Mouse (Mus musculus) C2C12 (cell line): ENCODE results near the gene Smpd3. TPM values are rescaled to one million over a fixed set of nuclear protein-coding genes. Genes with fewer than 3 reads are reported as not detected.

Experiments
- H3K27me3 ChIP-seq: one replicate; pipeline ENCODE4 v1.6.1; 2011; ENCODE audit not compliant: control insufficient read depth, insufficient read depth, insufficient read length
- H3K36me3 ChIP-seq: one replicate; pipeline ENCODE4 v1.6.1; 2011; ENCODE audit not compliant: control insufficient read depth, insufficient read depth
- H3K4me3 ChIP-seq: one replicate; pipeline ENCODE4 v1.5.1; 2011; ENCODE audit warnings: mild to moderate bottlenecking, control low read depth; ENCODE audit not compliant: poor library complexity, insufficient read depth, severe bottlenecking
- H3K79me2 ChIP-seq: one replicate; pipeline ENCODE4 v1.6.1; 2011; ENCODE audit not compliant: control insufficient read depth, insufficient read depth
- H3K79me3 ChIP-seq: one replicate; pipeline ENCODE4 v1.6.1; 2011; ENCODE audit warnings: low read depth, control low read depth
- H3ac ChIP-seq: one replicate; pipeline ENCODE3; 2011; ENCODE audit warnings: low read depth; ENCODE audit not compliant: control insufficient read depth, insufficient read length
- CEBPB ChIP-seq: IDR thresholded peaks from one replicate; pipeline ENCODE4 v1.6.1; 2011; ENCODE audit warnings: low read depth, mild to moderate bottlenecking, control low read depth, moderate library complexity
- CTCF ChIP-seq: IDR thresholded peaks from one replicate; pipeline ENCODE4 v1.5.1; 2011; ENCODE audit not compliant: control insufficient read depth, insufficient read depth, insufficient read length
- FOSL1 ChIP-seq: IDR thresholded peaks from one replicate; pipeline ENCODE4 v1.8.0; 2011; ENCODE audit warnings: mild to moderate bottlenecking, low read length; ENCODE audit not compliant: poor library complexity, insufficient read depth, severe bottlenecking
- MAX ChIP-seq: IDR thresholded peaks from one replicate; pipeline ENCODE4 v1.6.1; 2011; ENCODE audit warnings: mild to moderate bottlenecking, control low read depth
- MYOD1 ChIP-seq: IDR thresholded peaks from one replicate; pipeline ENCODE4 v1.6.1; 2011; ENCODE audit warnings: low read depth; ENCODE audit not compliant: control insufficient read depth, insufficient read length
- MYOG ChIP-seq: IDR thresholded peaks from one replicate; pipeline ENCODE4 v1.6.1; 2011; ENCODE audit not compliant: control insufficient read depth, insufficient read length; ENCODE audit errors: extremely low read depth
- USF1 ChIP-seq: IDR thresholded peaks from one replicate; pipeline ENCODE4 v1.6.1; 2011; ENCODE audit warnings: low read depth, mild to moderate bottlenecking, control low read depth, moderate library complexity
- polyA plus RNA-seq: library from polyadenylated mRNA; unstranded; fragments of >200 nt; fragmentation: generic; extraction: Trizol; gene quantifications from one replicate; pipeline ENCODE4 v1.2.1, GENCODE M21; 2012; ENCODE audit warnings: missing spikeins

Smpd3 gene
- polyA plus RNA-seq, 1 experiment, result 0.05 TPM

DNA sequence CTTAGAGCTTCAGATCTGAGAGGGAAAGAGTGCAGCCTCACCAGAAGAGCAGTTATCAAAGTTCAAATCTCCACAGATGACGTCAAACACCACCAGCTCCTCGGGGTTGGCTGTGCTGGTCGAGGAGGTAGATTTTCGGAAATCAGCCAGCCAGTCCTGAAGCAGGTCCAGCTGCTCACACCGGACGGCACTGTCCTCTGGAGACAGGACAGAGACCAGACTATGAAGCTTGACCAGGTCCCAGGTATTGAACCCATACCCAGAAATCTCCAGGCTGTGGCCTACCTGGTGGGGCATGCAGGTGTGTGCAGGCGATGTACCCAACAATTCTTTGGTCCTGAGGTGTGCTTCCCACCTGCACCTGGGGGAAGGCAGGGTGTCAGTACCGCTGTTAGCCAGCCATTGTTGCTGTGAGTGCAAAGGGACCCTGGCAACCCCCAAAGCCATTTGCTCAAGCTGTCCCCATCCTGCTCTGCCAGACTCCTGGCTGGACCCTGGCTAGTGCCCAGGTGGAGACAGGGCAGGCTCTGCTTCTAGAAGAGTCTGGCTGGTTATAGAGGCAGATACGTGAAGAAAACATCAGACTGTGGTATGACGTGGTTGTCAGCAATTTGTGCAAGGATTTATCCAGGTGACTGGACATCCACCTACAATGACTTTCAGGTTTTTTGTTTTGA, 78.1 kb downstream of the Smpd3 start:
- Histone ChIP-seq H3K4me3 (no peak overlapping the region), H3K79me2 (no peaks in the 10 kb centered on the region)
- TF ChIP-seq CEBPB (no peak), CTCF (no peak), FOSL1 (no peak), USF1 (no peak), MYOD1 (no peak), MAX (no peak)

DNA sequence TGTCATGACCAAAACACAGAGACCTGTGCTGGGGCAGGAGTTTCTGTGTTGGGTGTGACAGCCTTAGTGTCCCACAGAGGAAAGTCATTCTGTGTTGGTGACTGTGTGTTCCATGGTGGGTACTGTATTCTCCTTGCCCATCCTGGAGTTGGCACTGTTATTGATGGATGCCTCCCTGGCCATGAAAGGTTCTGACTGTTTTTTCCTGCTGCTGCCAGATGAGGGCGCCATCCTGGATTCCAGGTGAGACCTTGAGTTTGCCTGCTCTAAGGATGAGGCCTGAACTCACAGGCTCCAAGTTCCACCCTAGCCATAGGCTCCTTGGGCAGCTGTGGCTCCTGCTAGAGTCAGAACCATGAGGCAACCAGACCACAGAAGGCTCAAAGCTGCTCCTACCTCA, 79.6 kb downstream of the Smpd3 start:
- Histone ChIP-seq H3K79me3 (no peaks in the 10 kb centered on the region), H3K4me3 (no peak overlapping the region), H3K27me3 (no peaks in the 10 kb centered on the region), H3K79me2 (no peaks in the 10 kb centered on the region), H3ac (no peak overlapping the region), H3K36me3 (no peaks in the 10 kb centered on the region)
- no peak for TF ChIP-seq MAX
- no peak for TF ChIP-seq CEBPB
- TF ChIP-seq MYOG, result no peak
- TF ChIP-seq CTCF, result no peak
- TF ChIP-seq USF1, result no peak
- TF ChIP-seq MYOD1, result no peak
- no peak for TF ChIP-seq FOSL1

More for the DNA sequence above, 78.1 kb downstream of the Smpd3 start:
- Histone ChIP-seq H3K36me3 (no peaks in the 10 kb centered on the region), H3K79me3 (no peaks in the 10 kb centered on the region), H3K27me3 (no peaks in the 10 kb centered on the region), H3ac (no peak overlapping the region)

DNA sequence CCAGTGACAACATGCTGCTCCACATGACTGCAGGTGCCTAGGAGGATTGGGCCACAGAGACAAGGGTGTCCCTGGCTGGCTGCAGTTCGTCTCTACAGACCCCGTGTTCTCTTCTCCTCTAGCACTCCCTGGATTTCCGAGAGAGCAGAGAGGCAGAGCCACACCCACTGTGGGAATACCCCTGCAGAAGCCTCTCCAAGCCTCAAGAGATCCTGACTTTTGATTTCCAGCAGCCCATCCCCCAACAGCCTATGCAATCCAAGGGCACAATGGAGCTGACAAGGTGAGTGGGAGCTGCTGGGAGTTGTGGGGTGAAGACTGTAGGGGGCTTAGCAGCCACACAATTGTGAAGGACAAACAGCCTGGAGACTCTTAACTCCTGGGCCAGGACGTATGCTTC, 87.6 kb downstream of the Smpd3 start:
- Histone ChIP-seq H3K79me3 (no peaks in the 10 kb centered on the region), H3K27me3 (no peaks in the 10 kb centered on the region), H3ac (no peak overlapping the region), H3K79me2 (no peaks in the 10 kb centered on the region), H3K4me3 (no peak overlapping the region), H3K36me3 (peaks cover 41% of the 10 kb centered on the region)
- TF ChIP-seq MYOD1 (no peak), CTCF (no peak), MYOG (no peak), USF1 (no peak)

DNA sequence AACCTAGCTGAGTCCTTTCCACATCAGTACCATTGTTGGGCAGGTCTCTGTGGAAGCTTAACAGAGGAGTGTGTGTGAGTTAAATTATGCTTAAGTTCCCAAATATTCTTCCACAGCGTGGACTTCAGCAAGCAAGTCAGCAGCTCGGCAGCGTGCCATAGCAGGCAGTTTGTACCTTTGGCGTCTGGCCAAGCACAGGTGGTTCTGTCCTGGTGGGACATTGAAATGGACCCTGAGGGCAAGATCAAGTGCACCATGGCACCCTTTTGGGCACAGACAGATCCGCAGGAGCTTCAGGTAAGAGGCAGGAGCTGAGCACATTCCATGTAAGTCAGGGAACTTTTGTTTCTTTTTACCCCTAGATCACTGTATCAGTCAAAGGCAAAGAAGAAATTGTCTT, 100.7 kb downstream of the Smpd3 start:
- no peak overlapping the region for H3ac ChIP-seq
- no peaks in the 10 kb centered on the region for H3K79me2 ChIP-seq
- no peak for TF ChIP-seq CEBPB
- no peak for TF ChIP-seq FOSL1
- no peak for TF ChIP-seq CTCF
- TF ChIP-seq MYOD1, result no peak
- no peak for TF ChIP-seq MYOG
- TF ChIP-seq MAX, result no peak
- TF ChIP-seq USF1, result no peak
- H3K4me3 ChIP-seq, result no peak overlapping the region
- no peaks in the 10 kb centered on the region for H3K27me3 ChIP-seq
- H3K79me3 ChIP-seq, result no peaks in the 10 kb centered on the region
- H3K36me3 ChIP-seq, result peaks cover 52% of the 10 kb centered on the region

DNA sequence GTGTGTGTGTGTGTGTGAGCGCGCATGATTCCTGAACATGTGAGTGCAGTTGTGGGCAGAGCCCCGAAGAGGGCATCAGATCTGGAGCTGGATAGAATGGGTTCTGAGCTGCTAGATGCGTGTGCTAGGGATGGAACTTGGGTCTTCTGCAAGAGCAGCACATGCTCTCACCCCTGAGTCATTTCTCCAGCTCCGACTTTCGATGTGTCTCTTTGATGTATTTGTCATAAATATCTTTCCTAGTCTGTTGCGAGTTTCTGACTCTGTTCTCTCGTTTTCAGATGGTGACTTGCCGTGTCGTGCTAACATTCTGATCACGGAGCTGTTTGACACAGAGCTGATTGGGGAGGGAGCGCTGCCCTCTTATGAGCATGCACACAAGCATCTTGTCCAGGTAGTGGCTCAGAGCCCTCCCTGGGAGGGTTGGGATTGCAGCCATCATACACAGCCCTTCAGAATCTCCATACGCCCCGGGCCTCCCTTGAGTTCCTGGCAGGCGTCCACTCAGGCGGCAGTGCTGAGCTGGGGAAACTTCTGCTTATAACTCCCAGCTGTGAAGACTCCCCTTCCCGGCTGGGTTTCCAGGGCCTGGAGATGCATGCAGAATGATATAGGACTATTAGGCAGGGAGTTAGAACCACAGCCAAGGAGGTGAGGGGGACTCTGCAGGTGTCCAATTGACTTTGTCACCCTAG, 103.1 kb downstream of the Smpd3 start:
- Histone ChIP-seq H3K79me2 (no peaks in the 10 kb centered on the region), H3K27me3 (no peaks in the 10 kb centered on the region), H3K4me3 (no peak overlapping the region), H3K79me3 (no peaks in the 10 kb centered on the region), H3ac (no peak overlapping the region), H3K36me3 (peaks cover 62% of the 10 kb centered on the region)
- TF ChIP-seq FOSL1, result no peak
- TF ChIP-seq MYOG, result no peak
- no peak for TF ChIP-seq MAX
- TF ChIP-seq CEBPB, result no peak
- no peak for TF ChIP-seq USF1
- no peak for TF ChIP-seq MYOD1
- no peak for TF ChIP-seq CTCF

DNA sequence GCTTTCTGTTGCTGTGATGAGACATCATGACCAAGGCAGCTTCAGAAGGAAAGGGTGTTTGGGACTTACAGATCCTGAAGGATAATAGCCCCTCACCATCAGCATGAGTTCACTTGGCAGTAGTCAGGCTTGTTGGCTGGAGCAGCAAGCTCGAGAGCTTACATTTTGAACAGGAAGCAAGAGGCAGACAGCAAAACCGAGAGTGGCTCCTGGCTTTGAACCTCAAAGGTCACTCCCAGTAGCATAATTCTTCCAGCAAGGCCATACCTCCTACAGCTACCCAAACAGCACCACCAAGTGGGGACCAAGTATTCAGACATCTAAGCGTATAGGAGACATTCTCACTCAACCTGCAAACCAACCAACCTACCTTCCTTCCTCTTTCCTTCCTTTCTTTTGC, 105.0 kb downstream of the Smpd3 start:
- Histone ChIP-seq H3K79me2 (no peaks in the 10 kb centered on the region), H3K4me3 (no peak overlapping the region), H3K79me3 (no peaks in the 10 kb centered on the region), H3K27me3 (no peaks in the 10 kb centered on the region), H3K36me3 (peaks cover 68% of the 10 kb centered on the region), H3ac (no peak overlapping the region)
- TF ChIP-seq MAX (no peak), CTCF (no peak), USF1 (no peak), CEBPB (no peak), FOSL1 (no peak)
